Mouse (Mus musculus): ENCODE measurements at regions not wholly inside any gene's neighbourhood (a gene's known extent, or its start where the extent isn't known, plus 50 kb on each side); places are given as distances from the start of the nearest gene placed in this dataset.

DNA sequence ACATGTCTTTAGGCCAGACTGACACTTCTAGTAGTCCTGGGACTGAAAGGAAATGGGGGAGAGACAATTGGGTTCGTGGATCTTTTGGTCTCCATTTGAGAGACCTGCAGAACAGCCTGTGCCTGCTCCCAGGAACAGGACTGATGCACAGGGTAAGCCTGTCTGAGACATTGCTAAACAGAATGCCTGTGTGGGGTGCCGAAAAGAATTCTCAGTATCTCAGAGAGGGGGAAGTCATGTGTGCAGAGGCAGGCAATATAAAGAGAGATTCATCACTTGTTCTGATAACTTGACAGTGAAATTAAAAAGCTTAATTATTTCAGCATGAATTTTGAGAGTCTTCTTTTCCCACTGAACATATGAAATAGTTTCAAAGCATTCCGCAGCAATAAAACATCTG is 268.7 kb downstream of the Rnf144a start:
- no peak for TF ChIP-seq CTCF (IDR thresholded peaks at IDR 0.05; ENCODE audit: insufficient read depth, low read depth, low read length)
- no peak for TF ChIP-seq POLR2A (IDR thresholded peaks at IDR 0.05; ENCODE audit: insufficient read depth, low read depth, low read length)
